Mouse (Mus musculus): ENCODE measurements at regions not wholly inside any gene's neighbourhood (a gene's known extent, or its start where the extent isn't known, plus 50 kb on each side); places are given as distances from the start of the nearest gene placed in this dataset.

- DNase-seq (ENCODE audit: low spot score in 2 of 2) = no peak
These were observed 61.6 kb upstream of the 4932438H23Rik start for GRCm38 (mm10) chr16:91156506-91156905.

DNA sequence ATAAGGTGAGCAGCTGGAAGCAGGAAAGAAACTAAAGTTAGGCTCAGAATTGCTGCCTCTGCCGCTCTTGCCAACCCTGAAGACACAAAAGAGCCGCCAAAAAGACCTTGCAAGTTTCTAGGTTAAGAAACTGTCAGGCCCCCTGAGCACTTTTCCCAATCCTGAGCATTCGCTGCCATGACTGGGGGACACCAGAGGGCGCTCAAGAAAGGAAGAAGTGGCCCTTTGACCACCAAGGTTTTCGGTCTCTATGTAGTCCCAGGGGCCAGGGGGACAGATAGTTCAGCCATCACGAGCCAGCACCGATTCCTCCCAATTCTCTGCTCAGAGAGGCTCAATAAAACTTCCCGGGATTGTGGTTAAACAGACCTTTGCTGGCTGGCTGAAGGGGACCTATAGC, 64.6 kb upstream of the Olig2 start:
- DNase-seq (ENCODE audit: low spot score in 2 of 2) = no peak

- DNase-seq (ENCODE audit: low spot score in 2 of 2) = no peak
These were observed 63.6 kb upstream of the Olig2 start for GRCm38 (mm10) chr16:91161616-91162015.

DNA sequence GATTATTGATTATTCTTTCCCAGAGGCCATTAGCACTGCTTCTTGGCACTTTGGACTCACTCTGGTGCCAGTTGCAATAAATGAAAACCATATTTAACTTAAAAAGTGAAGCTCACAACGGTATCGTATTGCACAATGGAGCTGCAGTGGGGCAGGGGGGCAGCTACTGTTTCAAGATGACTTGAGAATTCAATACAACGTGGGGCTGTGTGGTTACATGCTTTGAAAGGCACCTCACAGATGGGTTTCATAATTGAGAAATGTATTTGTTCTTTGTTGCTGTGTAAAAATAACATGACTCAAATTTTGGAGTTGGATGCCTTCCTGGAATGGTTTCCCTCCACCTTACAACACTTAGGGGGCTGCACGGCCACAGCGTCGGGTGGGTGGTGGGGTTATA, 62.9 kb upstream of the Olig2 start:
- no peak for DNase-seq (ENCODE audit: low spot score in 2 of 2)

DNA sequence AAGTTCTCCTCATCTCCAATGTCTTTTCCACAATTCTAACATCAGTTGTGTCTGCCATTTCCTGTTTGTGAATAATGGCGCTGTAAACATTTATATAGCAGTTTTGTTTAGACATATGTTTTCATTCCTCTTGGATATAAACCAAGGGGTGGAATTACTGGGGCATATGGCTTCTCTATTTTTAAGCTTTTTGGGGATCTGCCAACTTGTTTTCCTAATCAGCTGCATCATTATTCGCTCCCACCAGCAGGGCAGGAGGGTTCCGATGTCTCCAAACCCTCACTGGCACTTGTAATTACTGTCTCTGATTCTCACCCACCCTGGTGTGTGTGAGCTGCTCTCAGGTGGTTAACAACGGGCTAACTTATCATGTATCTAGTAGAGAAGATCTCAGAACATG, 59.4 kb upstream of the Olig2 start:
- no peak for DNase-seq (ENCODE audit: low spot score in 2 of 2)

DNA sequence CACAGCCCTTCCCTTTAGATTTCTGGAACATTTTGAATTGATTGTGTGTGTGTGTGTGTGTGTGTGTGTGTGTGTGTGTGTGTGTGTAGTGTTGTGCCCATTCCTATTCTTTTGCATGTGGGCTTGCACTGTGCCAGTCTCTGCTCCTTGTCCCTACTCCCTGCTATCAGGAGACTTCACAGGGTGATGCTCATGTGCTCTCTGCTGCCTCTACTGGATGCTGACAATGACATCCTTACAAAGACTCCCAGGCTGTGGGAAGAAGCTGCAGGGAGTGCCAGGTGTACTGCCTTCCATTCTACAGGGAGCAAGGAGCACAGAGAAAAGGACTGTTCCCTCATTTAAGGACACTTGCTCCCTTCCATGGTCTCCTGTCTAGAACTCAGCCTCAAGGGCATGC, 58.4 kb upstream of the Olig2 start:
- peak in 1 of 2 experiments; percentile 10 for DNase-seq (ENCODE audit: low spot score in 2 of 2)

- no peak for DNase-seq (ENCODE audit: low spot score in 2 of 2)
These were observed 56.9 kb upstream of the Olig2 start for GRCm38 (mm10) chr16:91168398-91168797.

GRCm38 (mm10) chr16:91169829-91170228, 55.4 kb upstream of the Olig2 start:
- no peak for DNase-seq (ENCODE audit: low spot score in 2 of 2)

- no peak for DNase-seq (ENCODE audit: low spot score in 2 of 2)
These were observed 53.3 kb upstream of the Olig2 start for GRCm38 (mm10) chr16:91171911-91172440.

DNA sequence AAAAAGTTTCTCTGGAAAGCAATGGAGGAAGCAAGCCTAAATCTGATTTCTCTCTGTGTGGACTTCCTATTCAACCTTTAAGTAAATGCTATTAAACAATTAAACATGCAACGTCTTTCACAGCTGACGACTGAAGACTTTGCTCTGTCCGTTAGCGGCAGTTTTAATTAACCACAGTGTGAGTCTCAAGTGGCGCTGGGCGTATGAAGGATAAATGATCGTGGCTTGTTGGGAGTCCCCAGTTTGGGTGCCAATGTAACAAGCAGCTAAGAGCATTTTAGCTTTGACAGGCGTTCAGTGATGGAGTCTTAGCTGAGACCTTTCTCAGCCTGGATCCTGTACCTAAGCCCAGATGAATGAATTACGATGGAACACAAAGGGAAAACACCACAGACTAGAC, 52.7 kb upstream of the Olig2 start:
- no peak for DNase-seq (ENCODE audit: low spot score in 2 of 2)

DNA sequence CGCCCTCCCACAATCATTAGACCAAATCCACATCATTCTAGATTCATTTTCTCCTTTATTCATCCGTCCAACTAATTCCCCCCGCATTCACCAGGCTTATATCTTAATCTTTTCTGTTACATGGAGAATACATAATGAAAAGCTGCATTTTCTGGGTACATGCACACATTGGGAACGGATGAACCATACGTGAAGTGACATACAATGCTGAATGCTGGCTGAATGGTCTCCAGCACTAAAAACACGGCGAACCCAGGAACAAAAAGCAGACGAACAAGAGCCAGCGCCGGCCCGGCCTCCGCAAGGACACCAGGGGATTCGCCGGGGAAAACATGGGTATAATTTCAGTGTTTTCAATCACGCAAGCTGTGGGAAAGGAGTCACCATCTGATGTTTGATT, 52.0 kb upstream of the Olig2 start:
- no peak for DNase-seq (ENCODE audit: low spot score in 2 of 2)

DNA sequence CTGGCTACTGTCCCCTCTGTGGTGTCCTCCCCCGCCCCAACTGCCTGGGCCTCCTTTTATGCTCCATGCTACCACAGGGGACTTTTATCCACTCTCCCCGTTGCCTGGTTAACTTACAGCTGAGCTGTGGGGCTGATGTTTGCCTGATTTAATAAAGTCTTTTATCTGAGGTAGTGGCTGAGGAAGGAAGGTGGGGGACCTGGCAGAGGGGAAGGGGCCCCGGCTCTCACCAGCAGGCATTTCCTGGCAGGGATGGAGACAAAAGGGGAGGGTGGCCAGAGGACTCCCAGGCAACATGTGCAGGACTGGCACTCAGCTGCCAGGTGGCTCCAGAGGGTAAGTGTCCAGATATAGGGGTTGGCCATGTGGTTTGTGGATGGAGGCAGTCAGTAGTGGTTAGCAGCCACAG, 51.4 kb upstream of the Olig2 start:
- DNase-seq (ENCODE audit: low spot score in 2 of 2) = no peak

GRCm38 (mm10) chr16:91174401-91174800, 50.9 kb upstream of the Olig2 start:
- no peak for DNase-seq (ENCODE audit: low spot score in 2 of 2)

Measured in left cerebral cortex, adult 8-10 months (tissue).